Mouse (Mus musculus): Measurements from ENCODE around the gene Gm29866. TPM values are rescaled to one million over a fixed set of nuclear protein-coding genes. Genes with fewer than 3 reads are reported as not detected.
"Not testable (repeated sequence)": the region's sequence is repeated elsewhere in the genome, so short reads cannot be mapped to it uniquely, and the experiment has no call there.

Gm29866 gene
- polyA plus RNA-seq (2012; rRNA removed), result not detected in 2 replicates

- not testable (repeated sequence) for DNase-seq (ENCODE audit: extremely low spot score in 1 of 2, low spot score in 1 of 2)
These were observed at the start of gene Gm29866 for GRCm38 (mm10) chrY:20993557-20993956. TSS of gene Gm29866 (minus strand) at chrY:20993657.

Other genes with a start within 250 kb of the Gm29866 start
- not detected in 2 replicates for gene Gm20909, start 170.9 kb upstream of the Gm29866 start, polyA plus RNA-seq (2012; rRNA removed)
- gene Gm20865, start 247.9 kb upstream of the Gm29866 start, polyA plus RNA-seq (2012; rRNA removed), result not detected in 2 replicates

Data from frontal cortex, adult 2 months (tissue).